Mouse (Mus musculus): ENCODE measurements around the gene Clcn7. TPM values are rescaled to one million over a fixed set of nuclear protein-coding genes. Genes with fewer than 3 reads are reported as not detected.
A peak's percentile ranks its signal among the peaks of the same experiment; 100 is the strongest.

Gene Clcn7
- total RNA-seq (2017), result 21.5 and 25.0 TPM in 2 replicates

GRCm38 (mm10) chr17:25133275-25133698, at the start of gene Clcn7:
Gene Clcn7, plus strand, starts transcription at chr17:25133391.
- peak; percentile 68 for ATAC-seq (ENCODE audit: extremely low read depth, insufficient number of reproducible peaks, low FRiP score, poor library complexity, severe bottlenecking)

- ATAC-seq (ENCODE audit: extremely low read depth, insufficient number of reproducible peaks, low FRiP score, poor library complexity, severe bottlenecking), result no peak
Measured at GRCm38 (mm10) chr17:25083444-25083931, 49.7 kb upstream of the Clcn7 start, which contains the start of gene Tmem204. Gene Tmem204, minus strand, starts transcription at chr17:25083591.

- no peak for ATAC-seq (ENCODE audit: extremely low read depth, insufficient number of reproducible peaks, low FRiP score, poor library complexity, severe bottlenecking)
Measured at GRCm38 (mm10) chr17:25084835-25085385, 48.3 kb upstream of the Clcn7 start.

- no peak for ATAC-seq (ENCODE audit: extremely low read depth, insufficient number of reproducible peaks, low FRiP score, poor library complexity, severe bottlenecking)
Measured at GRCm38 (mm10) chr17:25086724-25087123, 46.5 kb upstream of the Clcn7 start.

DNA sequence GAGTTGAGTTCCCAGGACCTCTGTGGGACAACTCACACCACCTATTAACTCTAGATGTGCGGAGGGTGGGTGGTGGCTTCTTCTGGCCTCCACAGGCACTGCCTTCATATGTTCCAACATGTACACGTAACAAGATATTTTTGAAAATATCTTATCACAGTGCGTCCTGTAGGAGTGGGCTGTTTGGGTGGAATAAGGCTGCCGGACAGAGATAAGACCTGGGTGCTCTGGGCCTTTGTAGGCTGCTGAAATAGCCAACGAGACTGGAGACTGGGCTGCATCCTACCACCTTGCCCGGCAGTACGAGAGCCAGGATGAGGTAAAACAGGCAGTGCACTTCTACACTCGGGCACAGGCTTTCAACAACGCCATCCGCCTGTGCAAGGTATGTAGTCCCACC, 44.0 kb upstream of the Clcn7 start:
- ATAC-seq (ENCODE audit: extremely low read depth, insufficient number of reproducible peaks, low FRiP score, poor library complexity, severe bottlenecking), result no peak

DNA sequence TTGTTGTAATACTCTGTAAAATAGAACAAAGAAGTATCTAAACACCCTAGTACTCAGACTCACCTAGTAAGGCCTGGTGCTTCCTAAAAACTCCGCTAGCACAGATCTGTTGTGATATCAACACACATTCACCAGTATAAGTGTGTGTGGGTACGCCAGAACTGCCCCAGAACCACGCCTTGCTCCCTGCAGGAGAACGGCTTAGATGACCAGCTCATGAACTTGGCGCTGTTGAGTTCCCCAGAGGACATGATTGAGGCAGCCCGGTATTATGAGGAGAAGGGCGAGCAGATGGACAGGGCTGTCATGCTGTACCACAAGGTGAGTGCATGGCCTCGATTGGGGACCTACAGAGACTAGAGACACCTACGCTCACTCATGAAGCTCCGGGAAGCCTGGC, 42.7 kb upstream of the Clcn7 start:
- no peak for ATAC-seq (ENCODE audit: extremely low read depth, insufficient number of reproducible peaks, low FRiP score, poor library complexity, severe bottlenecking)

GRCm38 (mm10) chr17:25096221-25096620, 37.0 kb upstream of the Clcn7 start:
- no peak for ATAC-seq (ENCODE audit: extremely low read depth, insufficient number of reproducible peaks, low FRiP score, poor library complexity, severe bottlenecking)

- no peak for ATAC-seq (ENCODE audit: extremely low read depth, insufficient number of reproducible peaks, low FRiP score, poor library complexity, severe bottlenecking)
Measured at GRCm38 (mm10) chr17:25100052-25100451, 33.1 kb upstream of the Clcn7 start.

DNA sequence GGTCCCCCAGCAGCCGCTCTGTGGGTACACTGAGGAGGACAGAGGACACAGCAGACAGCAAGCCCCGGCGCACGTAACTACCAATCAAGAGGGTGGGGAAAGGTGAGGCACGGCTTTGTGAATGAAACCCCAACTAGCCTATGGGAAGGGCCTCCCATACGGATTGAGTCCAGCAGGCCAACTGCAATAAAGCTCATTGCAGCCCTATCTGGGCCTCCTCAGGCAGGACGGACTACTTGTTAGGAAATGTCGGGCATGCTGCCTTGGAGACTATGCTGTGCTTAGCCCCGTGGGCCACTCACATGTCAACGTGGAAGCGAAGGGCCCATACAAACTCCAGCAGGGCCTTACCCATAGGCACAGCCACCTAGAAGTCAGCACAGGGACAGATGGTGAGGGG, 31.9 kb upstream of the Clcn7 start:
- ATAC-seq (ENCODE audit: extremely low read depth, insufficient number of reproducible peaks, low FRiP score, poor library complexity, severe bottlenecking), result no peak

DNA sequence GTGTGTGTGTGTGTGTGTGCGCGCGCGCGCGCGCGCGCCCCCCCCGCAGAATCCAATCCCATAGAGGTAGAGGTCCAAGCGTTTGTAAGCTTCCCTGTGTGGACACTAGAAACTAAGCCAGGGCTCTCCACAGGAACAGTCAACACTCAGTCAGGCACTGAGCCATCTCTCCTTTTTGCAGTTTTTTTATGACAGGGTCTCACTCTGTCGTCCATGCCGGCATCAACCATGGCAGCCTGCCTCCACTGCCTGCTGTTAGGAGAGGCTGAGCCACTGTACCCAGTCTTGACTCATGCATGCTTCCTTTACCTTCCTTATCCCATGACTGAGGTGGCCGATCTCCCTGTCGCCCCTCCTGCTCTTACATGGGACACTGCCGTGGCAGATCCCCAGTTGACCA, 25.4 kb upstream of the Clcn7 start:
- no peak for ATAC-seq (ENCODE audit: extremely low read depth, insufficient number of reproducible peaks, low FRiP score, poor library complexity, severe bottlenecking)

DNA sequence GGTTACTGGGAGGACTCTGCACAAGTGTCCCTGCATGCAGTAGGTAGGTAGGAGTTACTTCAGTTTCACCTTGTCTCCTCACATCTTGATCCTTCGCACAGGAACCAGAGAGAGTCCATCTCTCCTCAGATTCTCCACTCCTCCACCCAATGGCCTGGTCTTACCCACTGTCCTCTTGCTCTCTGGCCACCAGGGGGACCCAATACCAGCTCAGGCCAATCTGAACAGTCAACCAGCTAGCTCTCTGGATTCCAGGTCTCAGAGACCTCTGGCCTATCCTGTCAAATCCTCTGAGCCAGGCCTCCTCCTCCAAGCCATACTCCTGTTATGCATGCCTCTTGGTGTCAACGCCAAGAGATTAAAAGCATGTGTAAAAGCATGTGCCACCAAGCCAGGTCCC, 23.6 kb upstream of the Clcn7 start:
- ATAC-seq (ENCODE audit: extremely low read depth, insufficient number of reproducible peaks, low FRiP score, poor library complexity, severe bottlenecking), result no peak

DNA sequence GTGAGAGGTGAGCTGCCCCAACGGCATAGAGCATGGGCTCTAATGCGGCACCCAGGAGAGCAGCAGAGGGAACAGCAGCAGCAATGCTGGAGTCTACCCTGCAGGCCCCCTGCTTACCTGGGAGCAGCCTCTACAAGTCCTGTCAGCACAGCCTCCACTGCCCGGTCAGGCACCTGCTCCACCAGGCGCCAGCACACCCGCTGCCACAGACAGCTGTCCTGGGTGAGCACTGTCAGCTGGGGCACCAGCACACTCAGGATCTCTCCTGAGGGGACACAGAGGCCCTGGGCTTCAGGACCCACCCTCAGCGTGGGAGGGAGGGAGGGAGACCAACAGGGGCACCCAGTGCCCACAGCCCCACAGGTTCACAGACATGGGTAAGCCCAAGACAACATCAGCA, 22.6 kb upstream of the Clcn7 start:
- ATAC-seq (ENCODE audit: extremely low read depth, insufficient number of reproducible peaks, low FRiP score, poor library complexity, severe bottlenecking), result no peak

- ATAC-seq (ENCODE audit: extremely low read depth, insufficient number of reproducible peaks, low FRiP score, poor library complexity, severe bottlenecking), result no peak
Measured at GRCm38 (mm10) chr17:25111220-25111619, 22.0 kb upstream of the Clcn7 start.

GRCm38 (mm10) chr17:25111739-25112422, 21.3 kb upstream of the Clcn7 start:
- ATAC-seq (ENCODE audit: extremely low read depth, insufficient number of reproducible peaks, low FRiP score, poor library complexity, severe bottlenecking), result no peak

DNA sequence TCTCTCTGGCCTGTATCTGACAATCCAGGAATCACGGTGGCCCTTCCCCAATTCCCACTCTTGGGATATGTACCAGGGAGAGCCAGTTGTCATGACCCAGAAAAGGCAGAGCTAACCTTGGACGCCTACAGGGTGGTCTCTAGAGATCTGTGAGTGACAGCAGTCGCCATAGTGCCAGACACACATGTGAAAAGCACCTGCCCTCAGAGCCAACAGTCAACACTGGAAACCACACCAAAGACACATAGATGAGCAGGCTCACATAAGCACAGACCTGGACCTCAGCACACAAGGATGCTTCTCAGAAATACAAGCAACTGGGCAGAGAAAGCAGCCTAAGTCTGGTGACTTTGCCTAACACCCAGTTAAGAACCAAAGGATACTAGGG, 20.8 kb upstream of the Clcn7 start:
- ATAC-seq (ENCODE audit: extremely low read depth, insufficient number of reproducible peaks, low FRiP score, poor library complexity, severe bottlenecking), result no peak

- ATAC-seq (ENCODE audit: extremely low read depth, insufficient number of reproducible peaks, low FRiP score, poor library complexity, severe bottlenecking), result no peak
Measured at GRCm38 (mm10) chr17:25114908-25115645, 18.1 kb upstream of the Clcn7 start.

DNA sequence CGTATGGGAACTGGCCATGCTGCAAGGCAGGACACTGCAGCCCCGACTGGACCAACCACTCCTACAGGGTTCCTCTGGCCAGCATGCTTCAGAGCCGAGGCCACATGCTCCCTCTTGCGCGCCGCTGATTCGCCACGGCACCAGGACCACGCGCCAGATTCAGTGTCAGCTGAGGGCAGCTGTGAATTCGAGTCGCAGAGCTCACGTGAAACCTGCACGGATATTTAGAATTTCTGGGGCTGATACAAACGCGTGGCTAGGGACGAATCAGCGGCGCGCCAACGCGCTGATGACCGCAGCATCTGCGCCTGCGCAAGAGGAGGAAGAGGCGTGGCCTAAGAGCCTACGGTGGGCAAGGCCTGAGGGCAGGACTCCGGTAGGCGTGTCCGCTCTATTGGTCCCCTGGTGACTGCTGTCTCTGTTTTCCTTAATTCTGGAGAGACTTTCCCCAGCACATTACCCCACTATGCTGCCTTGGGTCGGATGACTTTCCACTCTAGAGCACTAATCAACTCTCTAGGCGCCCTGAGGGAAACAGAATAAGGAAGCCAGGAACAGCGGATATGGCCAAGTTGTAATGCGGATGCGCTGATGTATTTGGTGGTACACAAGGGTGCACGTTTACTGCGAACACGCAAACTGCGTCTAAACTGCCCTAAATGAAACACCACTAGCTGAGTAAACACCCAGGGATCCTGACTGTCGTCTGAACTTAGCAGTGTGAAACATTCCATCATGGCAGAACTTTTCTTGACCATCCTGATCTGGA, 17.3 kb upstream of the Clcn7 start, which contains the start of gene Telo2:
TSS of gene Telo2 (minus strand) at position 304 of the 769 bp plus-strand sequence.
- ATAC-seq (ENCODE audit: extremely low read depth, insufficient number of reproducible peaks, low FRiP score, poor library complexity, severe bottlenecking), result peak; percentile 85

DNA sequence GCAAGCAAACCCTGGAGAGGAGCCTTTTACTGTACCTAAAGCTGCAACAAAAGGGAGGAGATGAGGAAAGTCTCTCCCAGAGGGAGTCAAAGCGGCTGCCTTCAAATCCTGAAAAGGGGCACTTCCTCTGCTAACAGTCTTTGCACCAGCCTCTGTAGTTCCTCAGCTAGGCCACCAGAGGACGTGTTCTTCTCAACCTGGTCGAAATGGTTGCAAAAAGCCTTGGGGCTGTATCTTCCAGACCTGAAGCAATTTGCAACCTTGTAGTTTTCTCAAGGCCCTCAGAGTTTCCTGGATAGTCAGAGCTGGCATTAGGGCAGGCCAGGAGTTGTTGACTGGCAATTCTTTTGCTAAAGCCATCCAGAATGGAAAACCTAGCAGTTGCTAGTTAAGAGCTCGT, 15.9 kb upstream of the Clcn7 start:
- no peak for ATAC-seq (ENCODE audit: extremely low read depth, insufficient number of reproducible peaks, low FRiP score, poor library complexity, severe bottlenecking)

GRCm38 (mm10) chr17:25120406-25120805, 12.8 kb upstream of the Clcn7 start, which contains the start of gene Ptx4:
Gene Ptx4, plus strand, starts transcription at chr17:25120760.
- no peak for ATAC-seq (ENCODE audit: extremely low read depth, insufficient number of reproducible peaks, low FRiP score, poor library complexity, severe bottlenecking)

Measured in neutrophil, adult 5-6 weeks (primary cell).